Mouse (Mus musculus) lung, postnatal 0 days (tissue): ENCODE data around the gene Snf8. TPM values are rescaled to one million over a fixed set of nuclear protein-coding genes. Genes with fewer than 3 reads are reported as not detected.

Experiments
- ATAC-seq: fragments of 200-750 bp; cut with Nextera tagmentation; 2 replicates; pipeline ENCODE4 v1.8.0; 2017; ENCODE audit warnings: moderate library complexity
- DNase-seq: peaks from one replicate; pipeline ENCODE4 v3.0.0-alpha.2; 2016; ENCODE audit warnings: low spot score
- H3K27ac ChIP-seq: fragments of 300-500 bp; sonication (generic); 2 replicates; pipeline ENCODE4 v1.5.1; 2014; ENCODE audit warnings: antibody characterized with exemption, mild to moderate bottlenecking, low read length, mixed read lengths
- H3K27me3 ChIP-seq: fragments of 300-500 bp; sonication (generic); replicated peaks from 2 replicates; pipeline ENCODE4 v1.6.1; 2014; ENCODE audit warnings: low read length, mixed read lengths; ENCODE audit not compliant: insufficient read depth
- H3K36me3 ChIP-seq: fragments of 300-500 bp; sonication (generic); 2 replicates; pipeline ENCODE4 v1.6.1; 2014; ENCODE audit warnings: low read length, mixed read lengths; ENCODE audit not compliant: insufficient read depth
- H3K4me1 ChIP-seq: fragments of 300-500 bp; sonication (generic); 2 replicates; pipeline ENCODE4 v1.6.1; 2014; ENCODE audit warnings: antibody characterized with exemption, low read depth, low read length, mixed read lengths; ENCODE audit not compliant: insufficient read depth
- H3K4me2 ChIP-seq: fragments of 300-500 bp; sonication (generic); replicated peaks from 2 replicates; pipeline ENCODE4 v1.6.1; 2014; ENCODE audit warnings: low read depth, mild to moderate bottlenecking, low read length, moderate library complexity, mixed read lengths
- H3K4me3 ChIP-seq: fragments of 300-500 bp; sonication (generic); 2 replicates; pipeline ENCODE4 v1.5.1; 2014; ENCODE audit warnings: low read depth, low read length
- H3K9ac ChIP-seq: fragments of 300-500 bp; sonication (generic); replicated peaks from 2 replicates; pipeline ENCODE4 v1.6.1; 2014; ENCODE audit warnings: low read depth, mild to moderate bottlenecking
- H3K9me3 ChIP-seq: fragments of 300-500 bp; sonication (generic); 2 replicates; pipeline ENCODE4 v1.6.1; 2016; ENCODE audit warnings: low read length, mixed read lengths
- CTCF ChIP-seq: IDR thresholded peaks from 2 replicates; pipeline ENCODE4 v1.5.1; 2016; ENCODE audit warnings: antibody characterized with exemption, mild to moderate bottlenecking
- EP300 ChIP-seq: IDR thresholded peaks from 2 replicates; pipeline ENCODE4 v1.6.1; 2016; ENCODE audit warnings: antibody characterized with exemption, mild to moderate bottlenecking, control low read depth
- WGBS: fragments of 180-500 bp; shearing (Covaris S2); extraction: QIAGEN DNeasy Blood & Tissue Kit; methylation state at CpG from one replicate; pipeline ENCODE4 v1.1.7; 2014; 5-methylcytosine and 5-hydroxymethylcytosine counted together
- polyA plus RNA-seq: library from polyadenylated mRNA; unstranded; fragments of >200 nt; fragmentation: Nextera tagmentation; extraction: Ambion mirVana; gene quantifications from 2 replicates; pipeline ENCODE4 v1.2.1, GENCODE M21; 2015

The Snf8 gene
- polyA plus RNA-seq, 1 experiment from 2014 or later, result 77.9 TPM

- peak; percentile 26 for DNase-seq
- Histone ChIP-seq H3K27ac (no peak overlapping the region), H3K9ac (no peak overlapping the region), H3K9me3 (no peaks in the 10 kb centered on the region), H3K27me3 (peaks cover 4% of the 10 kb centered on the region; the same call in 1 of the 2 replicates), H3K4me3 (no peak overlapping the region), H3K4me1 (no peaks in the 10 kb centered on the region), H3K36me3 (no peaks in the 10 kb centered on the region), H3K4me2 (no peak overlapping the region)
- no peak for TF ChIP-seq EP300
- no peak for TF ChIP-seq CTCF
- WGBS, result 27% methylated on average over 9 of the region's 9 CpGs
- peak; percentile 40; the same call in 1 of the 2 replicates for ATAC-seq
Measured at GRCm38 (mm10) chr11:96017941-96018351, 16.7 kb upstream of the Snf8 start.

GRCm38 (mm10) chr11:96020622-96021021 lies 14.1 kb upstream of the Snf8 start:
- TF ChIP-seq EP300 (no peak), CTCF (no peak)
- Histone ChIP-seq H3K9me3 (no peaks in the 10 kb centered on the region), H3K4me2 (no peak overlapping the region), H3K4me1 (no peaks in the 10 kb centered on the region), H3K4me3 (no peak overlapping the region), H3K9ac (no peak overlapping the region), H3K27ac (no peak overlapping the region), H3K27me3 (no peaks in the 10 kb centered on the region), H3K36me3 (no peaks in the 10 kb centered on the region)
- DNase-seq (no peak), ATAC-seq (no peak)
- 40% methylated on average over 4 of the region's 4 CpGs for WGBS

- TF ChIP-seq CTCF (no peak), EP300 (no peak)
- WGBS, result 53% methylated on average over 5 of the region's 5 CpGs
Measured at GRCm38 (mm10) chr11:96028130-96028529, 6.6 kb upstream of the Snf8 start.

GRCm38 (mm10) chr11:96030571-96030970 lies 4.1 kb upstream of the Snf8 start:
- ATAC-seq (no peak), DNase-seq (no peak)
- TF ChIP-seq EP300, result no peak
- TF ChIP-seq CTCF, result no peak
- H3K4me1 ChIP-seq, result peaks cover 6% of the 10 kb centered on the region
- H3K27ac ChIP-seq, result no peak overlapping the region
- H3K27me3 ChIP-seq, result no peaks in the 10 kb centered on the region; the same call in 1 of the 2 replicates
- no peak overlapping the region for H3K4me3 ChIP-seq
- WGBS, result 81% methylated on average over 3 of the region's 3 CpGs
- no peaks in the 10 kb centered on the region for H3K36me3 ChIP-seq
- no peak overlapping the region for H3K9ac ChIP-seq
- no peaks in the 10 kb centered on the region for H3K9me3 ChIP-seq
- no peak overlapping the region for H3K4me2 ChIP-seq

More at GRCm38 (mm10) chr11:96028130-96028529, 6.6 kb upstream of the Snf8 start:
- H3K4me3 ChIP-seq, result no peak overlapping the region
- H3K4me1 ChIP-seq, result no peaks in the 10 kb centered on the region
- ATAC-seq, result no peak
- H3K27ac ChIP-seq, result no peak overlapping the region
- H3K9ac ChIP-seq, result no peak overlapping the region
- H3K27me3 ChIP-seq, result no peaks in the 10 kb centered on the region; the same call in 1 of the 2 replicates
- DNase-seq, result no peak
- H3K36me3 ChIP-seq, result no peaks in the 10 kb centered on the region
- H3K4me2 ChIP-seq, result no peak overlapping the region
- no peaks in the 10 kb centered on the region for H3K9me3 ChIP-seq

- H3K27ac ChIP-seq, result no peak overlapping the region
- H3K9ac ChIP-seq, result no peak overlapping the region
- 70% methylated on average over 2 of the region's 2 CpGs for WGBS
- H3K27me3 ChIP-seq, result no peaks in the 10 kb centered on the region; the same call in 1 of the 2 replicates
- no peaks in the 10 kb centered on the region for H3K9me3 ChIP-seq
- TF ChIP-seq EP300 (no peak), CTCF (peak; percentile 49)
- ATAC-seq (no peak), DNase-seq (no peak)
- no peak overlapping the region for H3K4me3 ChIP-seq
- peaks cover 7% of the 10 kb centered on the region for H3K4me1 ChIP-seq
- H3K36me3 ChIP-seq, result no peaks in the 10 kb centered on the region
- no peak overlapping the region for H3K4me2 ChIP-seq
Measured at GRCm38 (mm10) chr11:96031701-96032100, 3.0 kb upstream of the Snf8 start.

GRCm38 (mm10) chr11:96033264-96033663 lies 1.4 kb upstream of the Snf8 start:
- Histone ChIP-seq H3K4me3 (no peak overlapping the region), H3K36me3 (no peaks in the 10 kb centered on the region), H3K9ac (no peak overlapping the region), H3K4me1 (peaks cover 7% of the 10 kb centered on the region), H3K27me3 (no peaks in the 10 kb centered on the region; the same call in 1 of the 2 replicates), H3K9me3 (no peaks in the 10 kb centered on the region), H3K27ac (no peak overlapping the region), H3K4me2 (no peak overlapping the region)
- DNase-seq, result no peak
- 87% methylated on average over 2 of the region's 3 CpGs for WGBS
- TF ChIP-seq CTCF (peak; percentile 44), EP300 (no peak)
- no peak for ATAC-seq

GRCm38 (mm10) chr11:96034116-96034515 lies 569 bp upstream of the Snf8 start:
- 53% methylated on average over 8 of the region's 8 CpGs for WGBS
- H3K4me3 ChIP-seq, result peak overlapping the region; percentile 95
- no peaks in the 10 kb centered on the region for H3K36me3 ChIP-seq
- no peaks in the 10 kb centered on the region; the same call in 1 of the 2 replicates for H3K27me3 ChIP-seq
- H3K27ac ChIP-seq, result no peak overlapping the region
- DNase-seq (no peak), ATAC-seq (no peak)
- no peaks in the 10 kb centered on the region for H3K9me3 ChIP-seq
- TF ChIP-seq EP300 (no peak), CTCF (no peak)
- peak overlapping the region; percentile 72 for H3K4me2 ChIP-seq
- H3K4me1 ChIP-seq, result peaks cover 7% of the 10 kb centered on the region
- no peak overlapping the region for H3K9ac ChIP-seq
